Mouse (Mus musculus) layer of hippocampus, adult 11-12 months (tissue): Measurements from ENCODE around the gene Paf1.

Experiments used
- DNase-seq: peaks from one replicate; pipeline ENCODE4 v3.0.0; 2022; ENCODE audit warnings: low spot score

Gene Paf1

GRCm38 (mm10) chr7:28370977-28371513, 21.7 kb upstream of the Paf1 start:
- DNase-seq, result no peak

GRCm38 (mm10) chr7:28371514-28371989, 21.2 kb upstream of the Paf1 start:
- DNase-seq, result no peak

- DNase-seq, result peak; percentile 96
These were observed 20.3 kb upstream of the Paf1 start, which contains the start of gene Plekhg2 for GRCm38 (mm10) chr7:28372251-28373108. Gene Plekhg2 (minus strand): TSS chr7:28372599.

- DNase-seq, result peak; percentile 85
These were observed 19.6 kb upstream of the Paf1 start for GRCm38 (mm10) chr7:28373131-28373581.

GRCm38 (mm10) chr7:28373891-28374495, 18.8 kb upstream of the Paf1 start:
- DNase-seq, result no peak

GRCm38 (mm10) chr7:28374647-28375046, 18.1 kb upstream of the Paf1 start:
- no peak for DNase-seq

- DNase-seq, result peak; percentile 82
These were observed 17.4 kb upstream of the Paf1 start for GRCm38 (mm10) chr7:28375176-28375921.

- no peak for DNase-seq
These were observed 16.6 kb upstream of the Paf1 start for GRCm38 (mm10) chr7:28376011-28376771.

GRCm38 (mm10) chr7:28377190-28378065, 15.3 kb upstream of the Paf1 start:
- DNase-seq, result no peak

GRCm38 (mm10) chr7:28378066-28378690, 14.6 kb upstream of the Paf1 start:
- DNase-seq, result no peak

GRCm38 (mm10) chr7:28378769-28379651, 13.7 kb upstream of the Paf1 start:
- DNase-seq, result peak; percentile 92

GRCm38 (mm10) chr7:28380237-28381016, 12.3 kb upstream of the Paf1 start, which contains the start of gene Zfp36:
Gene Zfp36 (minus strand): TSS chr7:28380253.
- no peak for DNase-seq

- DNase-seq, result no peak
These were observed 11.5 kb upstream of the Paf1 start for GRCm38 (mm10) chr7:28381017-28381790.

- peak; percentile 66 for DNase-seq
These were observed 10.8 kb upstream of the Paf1 start for GRCm38 (mm10) chr7:28381938-28382337.

- DNase-seq, result no peak
These were observed 10.3 kb upstream of the Paf1 start for GRCm38 (mm10) chr7:28382347-28382951.

GRCm38 (mm10) chr7:28382981-28383396, 9.8 kb upstream of the Paf1 start:
- DNase-seq, result peak; percentile 85

GRCm38 (mm10) chr7:28383606-28384005, 9.1 kb upstream of the Paf1 start:
- DNase-seq, result no peak
